ENCODE assay signal across 10 mouse cellular contexts in genomic region chr10:69854587-69855185, GRCm38 (mm10).
"Had no signal": no experiment of that assay in that cellular context is flagged by ENCODE, and none has a peak within 500 bp of the region (broad histone marks: within the 10 kb centered on the region; RNA-seq: fewer than 3 reads in every experiment).

No protein-coding gene starts in this region.

- ATAC-seq: inflammation-experienced regulatory T-cells, adult 6 months; intestine, postnatal 0 days; lung, postnatal 0 days; midbrain, embryonic 16.5 days had no signal

- DNase-seq: kidney, adult 8-10 months; kidney, postnatal 25 days; lung, adult 2 months; lung, postnatal 36 days; retina, postnatal 1 day; thymus, postnatal 4 days had no signal
